Mouse (Mus musculus) ES-Bruce4 (cell line): ENCODE measurements at regions not wholly inside any gene's neighbourhood (a gene's known extent, or its start where the extent isn't known, plus 50 kb on each side); places are given as distances from the start of the nearest gene placed in this dataset.

Source experiments
- H3K27ac ChIP-seq: 2 replicates; pipeline ENCODE4 v1.5.1; 2012; ENCODE audit warnings: low read length, inconsistent platforms; ENCODE audit not compliant: insufficient read depth
- H3K27me3 ChIP-seq: 2 replicates; pipeline ENCODE4 v1.6.1; 2012; ENCODE audit warnings: mild to moderate bottlenecking, low read length, inconsistent platforms; ENCODE audit not compliant: control insufficient read depth, poor library complexity, insufficient read depth, severe bottlenecking
- H3K36me3 ChIP-seq: 2 replicates; pipeline ENCODE4 v1.6.1; 2012; ENCODE audit warnings: inconsistent platforms, mild to moderate bottlenecking, low read length, moderate library complexity; ENCODE audit not compliant: control insufficient read depth, poor library complexity, insufficient read depth, severe bottlenecking
- H3K4me1 ChIP-seq: one replicate; pipeline ENCODE4 v1.8.1; 2011; ENCODE audit warnings: low read length; ENCODE audit not compliant: control insufficient read depth, insufficient read depth
- H3K4me3 ChIP-seq: 2 replicates; pipeline ENCODE4 v1.5.1; 2011; ENCODE audit warnings: low read depth, mild to moderate bottlenecking, low read length
- H3K9ac ChIP-seq: 2 replicates; pipeline ENCODE4 v1.6.1; 2012; ENCODE audit warnings: low read depth, mild to moderate bottlenecking, inconsistent platforms; ENCODE audit not compliant: poor library complexity, severe bottlenecking
- H3K9me3 ChIP-seq: replicated peaks from 2 replicates; pipeline ENCODE4 v1.6.1; 2012; ENCODE audit warnings: mild to moderate bottlenecking, low read length, inconsistent platforms; ENCODE audit not compliant: control insufficient read depth, poor library complexity, insufficient read depth, severe bottlenecking
- CTCF ChIP-seq: IDR thresholded peaks from one replicate; pipeline ENCODE4 v1.8.1; 2011; ENCODE audit warnings: low read depth, low read length
- EP300 ChIP-seq: IDR thresholded peaks from 2 replicates; pipeline ENCODE4 v1.6.1; 2011; ENCODE audit warnings: low read depth, low read length; ENCODE audit not compliant: insufficient read depth
- POLR2A ChIP-seq: IDR thresholded peaks from one replicate; pipeline ENCODE4 v1.8.1; 2011; ENCODE audit warnings: low read length; ENCODE audit not compliant: insufficient read depth

- H3K27ac ChIP-seq: no peak overlapping the region
- TF ChIP-seq POLR2A (no peak), EP300 (no peak), CTCF (no peak)
- no peak overlapping the region for H3K4me3 ChIP-seq
- H3K4me1 ChIP-seq: peaks cover 7% of the 10 kb centered on the region
- no peaks in the 10 kb centered on the region for H3K36me3 ChIP-seq
- H3K9me3 ChIP-seq: no peaks in the 10 kb centered on the region
- no peaks in the 10 kb centered on the region for H3K27me3 ChIP-seq
- H3K9ac ChIP-seq: no peak overlapping the region
These were observed 124.2 kb upstream of the Irx3 start for GRCm38 (mm10) chr8:91925968-91926524.

DNA sequence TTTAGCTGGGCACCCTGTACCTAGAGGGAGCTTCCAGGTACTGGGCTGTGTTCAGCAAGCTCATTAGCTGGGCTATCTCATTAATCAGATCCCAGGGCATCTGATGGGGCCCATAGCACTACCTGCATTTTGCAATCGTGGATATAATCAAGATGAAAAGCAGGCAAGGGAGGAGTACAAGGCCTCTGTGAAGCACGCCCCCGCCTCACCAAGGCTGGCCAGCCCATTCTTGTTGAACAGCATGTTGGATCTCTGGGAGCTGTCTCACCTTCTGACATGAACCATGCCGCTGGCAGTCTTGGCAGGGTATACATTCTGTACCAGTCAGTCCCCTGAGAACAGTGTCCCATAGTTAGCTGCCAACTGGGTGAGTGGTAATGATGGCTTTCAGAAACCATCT, 122.3 kb upstream of the Irx3 start:
- no peak overlapping the region for H3K9ac ChIP-seq
- H3K9me3 ChIP-seq: peaks cover 5% of the 10 kb centered on the region; the same call in 1 of the 2 replicates
- no peaks in the 10 kb centered on the region for H3K36me3 ChIP-seq
- no peak for TF ChIP-seq CTCF
- H3K27ac ChIP-seq: no peak overlapping the region
- H3K4me3 ChIP-seq: no peak overlapping the region
- H3K4me1 ChIP-seq: peaks cover 7% of the 10 kb centered on the region
- no peaks in the 10 kb centered on the region for H3K27me3 ChIP-seq

DNA sequence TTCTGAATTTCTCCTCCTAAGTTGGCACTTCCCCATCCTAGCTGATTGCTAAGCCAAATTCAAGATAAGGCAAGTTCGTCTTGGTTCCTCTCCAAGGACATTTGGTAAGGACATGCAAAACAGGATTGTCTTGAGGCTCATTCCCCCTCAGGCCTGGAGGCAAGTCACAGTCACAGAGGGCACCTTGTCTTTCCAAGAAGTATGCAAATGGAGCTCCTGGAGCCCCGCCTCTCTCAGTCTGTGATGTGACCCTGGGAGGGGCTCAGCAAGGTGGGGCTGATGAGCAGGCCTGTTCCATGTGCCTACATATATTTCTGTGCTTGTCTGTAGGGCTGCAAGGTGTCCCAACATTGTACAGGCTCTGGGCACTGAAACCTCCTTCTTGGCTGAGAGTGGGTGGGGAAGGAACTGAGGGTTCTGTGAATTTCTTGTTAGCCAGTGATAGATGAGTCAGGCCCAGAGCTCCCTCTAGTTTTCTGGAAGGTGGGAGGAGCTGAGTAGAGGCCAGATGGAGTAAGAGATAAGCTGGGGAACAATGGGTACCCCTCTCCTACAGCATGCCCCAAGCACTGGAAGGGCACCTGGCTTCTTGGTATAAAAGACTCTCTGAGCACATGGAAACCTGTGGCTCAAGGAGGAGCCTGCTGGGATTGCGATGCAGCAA, 120.5 kb upstream of the Irx3 start:
- H3K4me1 ChIP-seq: peaks cover 7% of the 10 kb centered on the region
- H3K9ac ChIP-seq: no peak overlapping the region
- TF ChIP-seq CTCF: no peak
- TF ChIP-seq POLR2A: no peak
- peak; percentile 97 for TF ChIP-seq EP300
- peak overlapping the region; percentile 69 for H3K27ac ChIP-seq
- no peak overlapping the region for H3K4me3 ChIP-seq
- no peaks in the 10 kb centered on the region for H3K27me3 ChIP-seq
- H3K9me3 ChIP-seq: peaks cover 5% of the 10 kb centered on the region; the same call in 1 of the 2 replicates
- H3K36me3 ChIP-seq: no peaks in the 10 kb centered on the region

- TF ChIP-seq CTCF: no peak
- no peak overlapping the region for H3K9ac ChIP-seq
- H3K27me3 ChIP-seq: no peaks in the 10 kb centered on the region
- H3K36me3 ChIP-seq: no peaks in the 10 kb centered on the region
- H3K4me1 ChIP-seq: peaks cover 4% of the 10 kb centered on the region
- no peak overlapping the region for H3K4me3 ChIP-seq
- peaks cover 5% of the 10 kb centered on the region for H3K9me3 ChIP-seq
- H3K27ac ChIP-seq: no peak overlapping the region
These were observed 116.0 kb upstream of the Irx3 start for GRCm38 (mm10) chr8:91917834-91918233.

- H3K4me1 ChIP-seq: no peaks in the 10 kb centered on the region
These were observed 112.1 kb upstream of the Irx3 start for GRCm38 (mm10) chr8:91913971-91914370.

GRCm38 (mm10) chr8:91913121-91913520, 111.3 kb upstream of the Irx3 start:
- no peaks in the 10 kb centered on the region for H3K27me3 ChIP-seq
- no peak overlapping the region for H3K4me3 ChIP-seq
- no peaks in the 10 kb centered on the region; the same call in 1 of the 2 replicates for H3K9me3 ChIP-seq
- no peak overlapping the region for H3K9ac ChIP-seq
- H3K4me1 ChIP-seq: no peaks in the 10 kb centered on the region
- H3K27ac ChIP-seq: no peak overlapping the region
- H3K36me3 ChIP-seq: no peaks in the 10 kb centered on the region
- TF ChIP-seq EP300: no peak
- no peak for TF ChIP-seq POLR2A
- TF ChIP-seq CTCF: no peak

More at GRCm38 (mm10) chr8:91913971-91914370, 112.1 kb upstream of the Irx3 start:
- H3K9ac ChIP-seq: no peak overlapping the region
- TF ChIP-seq EP300 (no peak), POLR2A (no peak), CTCF (no peak)
- H3K36me3 ChIP-seq: no peaks in the 10 kb centered on the region
- no peak overlapping the region for H3K4me3 ChIP-seq
- H3K27ac ChIP-seq: no peak overlapping the region
- H3K27me3 ChIP-seq: no peaks in the 10 kb centered on the region
- no peaks in the 10 kb centered on the region; the same call in 1 of the 2 replicates for H3K9me3 ChIP-seq
